17 mouse cellular contexts compared by ENCODE assay signal in the genomic region with DNA sequence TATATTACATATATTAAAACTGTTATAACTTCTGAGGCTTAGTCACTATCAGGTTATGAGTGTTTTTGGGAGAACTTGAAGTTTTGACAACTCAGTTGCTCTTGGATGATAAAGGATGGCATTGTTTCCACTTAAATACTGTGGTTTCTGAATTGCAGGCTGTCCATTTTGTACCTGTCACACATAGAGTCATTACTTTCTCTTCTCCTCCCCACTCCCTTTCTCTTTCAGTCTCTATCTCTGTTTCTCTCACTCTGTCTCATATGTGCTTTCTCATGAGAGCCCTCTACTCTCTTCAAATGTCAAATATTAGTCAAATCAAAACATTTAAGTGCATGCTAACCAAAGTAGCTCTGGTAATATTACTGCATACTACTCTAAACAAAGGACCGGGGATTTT.
"Had no signal": no experiment of that assay in that cellular context is flagged by ENCODE, and none has a peak within 500 bp of the region (broad histone marks: within the 10 kb centered on the region; RNA-seq: fewer than 3 reads in every experiment).

No protein-coding gene starts in this region.

- DNase-seq: gastrocnemius, adult 2 months; gastrocnemius, postnatal 10 days; gastrocnemius, postnatal 25 days; heart, adult 18-20 months; heart, postnatal 10 days; heart, postnatal 4 days; kidney, adult 18-20 months; kidney, adult 9 months; kidney, postnatal 14 days; kidney, postnatal 36 days; layer of hippocampus, adult 9-11 months; layer of hippocampus, postnatal 36 days; left cerebral cortex, postnatal 4 days had no signal

- ATAC-seq: hindbrain, embryonic 16.5 days; intestine, embryonic 15.5 days; intestine, postnatal 0 days; liver, embryonic 12.5 days had no signal
